Mouse (Mus musculus): Measurements from ENCODE around the gene Mbnl2.

DNA sequence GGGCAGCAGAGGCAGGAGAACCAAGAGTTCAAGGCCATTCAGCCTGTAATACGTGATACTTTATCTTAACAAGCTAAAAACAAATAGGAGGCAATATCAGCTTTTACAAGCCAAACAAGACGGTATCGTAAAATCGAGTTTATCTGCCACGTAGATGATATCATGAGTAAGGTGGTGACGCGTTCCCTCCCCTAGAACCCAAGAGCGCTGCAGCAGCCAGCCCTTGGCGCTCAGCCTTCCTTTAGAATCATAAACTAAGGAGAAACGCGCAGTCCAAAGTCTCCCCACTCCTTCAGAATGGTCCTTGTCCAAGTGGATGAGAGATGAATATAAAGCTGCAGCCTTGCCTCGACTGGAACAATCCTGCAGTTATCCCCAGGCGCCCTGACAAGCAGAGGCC is 166.4 kb downstream of the Mbnl2 start:
- TF ChIP-seq TCF12 (IDR thresholded peaks at IDR 0.05; ENCODE audit: low read depth, low read length) (no peak), SIN3A (IDR thresholded peaks at IDR 0.05; ENCODE audit: low read length) (no peak), MXI1 (IDR thresholded peaks at IDR 0.05; ENCODE audit: low read depth, low read length) (no peak), POLR2A (IDR thresholded peaks at IDR 0.05; ENCODE audit: control insufficient read depth in 1 of 2, insufficient read depth in 1 of 2, low read depth in 1 of 2, low read length in 2 of 2, poor library complexity in 1 of 2) (no peak)

Data from MEL (cell line).